Mouse (Mus musculus) lung, postnatal 14 days (tissue): ENCODE measurements around the gene C1ql1.

Experiments
- DNase-seq: peaks from one replicate; pipeline ENCODE4 v3.0.0; 2021

C1ql1 gene

GRCm38 (mm10) chr11:102898408-102898807 lies 48.1 kb downstream of the C1ql1 start:
- no peak for DNase-seq

GRCm38 (mm10) chr11:102896641-102897040 lies 49.8 kb downstream of the C1ql1 start:
- DNase-seq: no peak

- DNase-seq: no peak
Measured at GRCm38 (mm10) chr11:102895779-102896178, 50.7 kb downstream of the C1ql1 start.

GRCm38 (mm10) chr11:102894716-102895115 lies 51.8 kb downstream of the C1ql1 start:
- DNase-seq: no peak

- peak; percentile 71 for DNase-seq
Measured at GRCm38 (mm10) chr11:102893015-102893651, 53.4 kb downstream of the C1ql1 start.

- no peak for DNase-seq
Measured at GRCm38 (mm10) chr11:102890096-102890495, 56.4 kb downstream of the C1ql1 start.
